Mouse (Mus musculus) bone marrow, adult 2 months (tissue): ENCODE measurements around the gene Cacna2d3.

Experiments used
- CTCF ChIP-seq: fragments of 200-500 bp; IDR thresholded peaks from 2 replicates; pipeline ENCODE4 v1.5.1; 2011; ENCODE audit warnings: low read length, control low read depth; ENCODE audit not compliant: control insufficient read depth, insufficient read depth
- POLR2A ChIP-seq: fragments of 200-500 bp; IDR thresholded peaks from 2 replicates; pipeline ENCODE4 v1.6.1; 2011; ENCODE audit warnings: low read depth, mild to moderate bottlenecking, control low read depth, low read length, borderline replicate concordance; ENCODE audit not compliant: control insufficient read depth

DNA sequence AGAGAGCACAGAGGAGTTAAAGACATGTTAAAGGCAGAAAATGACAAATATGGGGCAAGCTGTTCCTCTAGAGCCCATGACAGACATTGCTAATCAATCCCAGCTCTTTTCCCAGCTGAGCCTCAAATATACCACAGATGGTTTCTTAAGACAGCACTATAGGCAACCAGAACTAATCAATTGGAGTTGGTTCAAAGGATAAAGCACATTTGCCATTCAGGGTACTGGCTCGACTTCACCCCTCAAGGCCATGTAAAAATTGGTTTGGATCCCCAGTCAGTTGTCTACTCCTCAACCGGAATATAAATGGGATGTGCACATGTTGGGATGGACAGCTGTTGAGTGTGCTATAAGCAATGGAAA lies 692.6 kb downstream of the Cacna2d3 start:
- no peak for TF ChIP-seq POLR2A
- no peak for TF ChIP-seq CTCF
